Mouse (Mus musculus): ENCODE results near the gene Smg1. TPM values are rescaled to one million over a fixed set of nuclear protein-coding genes. Genes with fewer than 3 reads are reported as not detected.

Gene Smg1
- total and polyA plus RNA-seq, 3 experiments = 16.1 to 35.0 (median 29.2) TPM

GRCm38 (mm10) chr7:118259676-118260305 is 16.3 kb upstream of the Smg1 start:
- no peak overlapping the region for H3K27ac ChIP-seq (ENCODE audit: insufficient read depth, low read depth)
- peaks cover 0 to 6% of the 10 kb centered on the region in 2 experiments; a peak in 2 of 4 replicates for H3K4me1 ChIP-seq (ENCODE audit: control insufficient read depth in 1 of 2, insufficient read depth in 2 of 2)
- H3K4me3 ChIP-seq (replicated peaks in 1 of 3; ENCODE audit: low read depth in 2 of 3, low read length in 2 of 3, poor library complexity in 1 of 3) = no peak overlapping the region
- H3K9me3 ChIP-seq (replicated peaks; ENCODE audit: low read length) = no peaks in the 10 kb centered on the region
- TF ChIP-seq NRF1 (IDR thresholded peaks at IDR 0.05; ENCODE audit: low read depth, low read length) (no peak), POLR2AphosphoS2 (IDR thresholded peaks at IDR 0.05; ENCODE audit: low read depth, low read length) (no peak), JUN (IDR thresholded peaks at IDR 0.05; ENCODE audit: insufficient read depth, low read depth, low read length) (no peak), ZC3H11A (IDR thresholded peaks at IDR 0.05; ENCODE audit: low read depth, low read length) (no peak), MAZ (IDR thresholded peaks at IDR 0.05; ENCODE audit: low read depth, low read length) (no peak), RCOR1 (conservative IDR thresholded peaks at IDR 0.05; ENCODE audit: low read depth, low read length) (no peak), ZNF384 (IDR thresholded peaks at IDR 0.05; ENCODE audit: low read depth, low read length) (no peak), ZMIZ1 (IDR thresholded peaks at IDR 0.05; ENCODE audit: low read depth, low read length) (no peak), MAX (IDR thresholded peaks at IDR 0.05; ENCODE audit: low read length) (no peak), ETS1 (conservative IDR thresholded peaks at IDR 0.05; ENCODE audit: low read depth, low read length) (no peak), UBTF (IDR thresholded peaks at IDR 0.05; ENCODE audit: low read depth, low read length) (no peak), IRF4 (IDR thresholded peaks at IDR 0.05; ENCODE audit: low read depth, low read length) (no peak), TCF12 (IDR thresholded peaks at IDR 0.05; ENCODE audit: low read depth, low read length) (no peak), ZKSCAN1 (IDR thresholded peaks at IDR 0.05; ENCODE audit: borderline replicate concordance, low read depth, low read length) (no peak), MYC (IDR thresholded peaks at IDR 0.05; ENCODE audit: low read depth, low read length) (no peak), CTCF (conservative IDR thresholded peaks at IDR 0.05 in 1 of 2, IDR thresholded peaks at IDR 0.05 in 1 of 2; ENCODE audit: low read depth in 2 of 2, low read length in 2 of 2) (no peak), GABPA (IDR thresholded peaks at IDR 0.05; ENCODE audit: insufficient replicate concordance, low read depth, low read length) (no peak)
- dilution Hi-C loops (cut with MboI; ENCODE audit: extremely low pct_ligation_motif_present, extremely low pct_unique_long_range_greater_than_20kb, low sequenced_read_pairs) (no loop called here), in situ Hi-C loops (cut with MboI; ENCODE audit: low pct_ligation_motif_present, low pct_unique_long_range_greater_than_20kb, low sequenced_read_pairs) (no loop called here)
- no peak for DNase-seq (ENCODE audit: extremely low read depth)
- no peaks in the 10 kb centered on the region for H3K79me2 ChIP-seq (replicated peaks; ENCODE audit: control insufficient read depth, extremely low read depth, insufficient read depth, poor library complexity, severe bottlenecking)
- no peak overlapping the region for H3K9ac ChIP-seq (ENCODE audit: insufficient read depth, low read depth)
- H3K27me3 ChIP-seq (replicated peaks) = no peaks in the 10 kb centered on the region
- no peaks in the 10 kb centered on the region for H3K36me3 ChIP-seq (replicated peaks in 1 of 2; ENCODE audit: control insufficient read depth in 1 of 2, insufficient read depth in 1 of 2, low read length in 1 of 2)
- H3K4me2 ChIP-seq (ENCODE audit: insufficient read depth, low read depth, poor library complexity, severe bottlenecking) = no peak overlapping the region

GRCm38 (mm10) chr7:118258451-118258850 is 15.0 kb upstream of the Smg1 start:
- dilution Hi-C loops (cut with MboI; ENCODE audit: extremely low pct_ligation_motif_present, extremely low pct_unique_long_range_greater_than_20kb, low sequenced_read_pairs) (no loop called here), in situ Hi-C loops (cut with MboI; ENCODE audit: low pct_ligation_motif_present, low pct_unique_long_range_greater_than_20kb, low sequenced_read_pairs) (no loop called here)
- H3K27me3 ChIP-seq (replicated peaks) = no peaks in the 10 kb centered on the region
- H3K4me3 ChIP-seq (replicated peaks in 1 of 3; ENCODE audit: low read depth in 2 of 3, low read length in 2 of 3, poor library complexity in 1 of 3) = no peak overlapping the region
- no peaks in the 10 kb centered on the region for H3K9me3 ChIP-seq (replicated peaks; ENCODE audit: low read length)
- no peak for DNase-seq (ENCODE audit: extremely low read depth)
- no peak overlapping the region for H3K4me2 ChIP-seq (ENCODE audit: insufficient read depth, low read depth, poor library complexity, severe bottlenecking)
- H3K27ac ChIP-seq (ENCODE audit: insufficient read depth, low read depth) = no peak overlapping the region
- H3K36me3 ChIP-seq (replicated peaks in 1 of 2; ENCODE audit: control insufficient read depth in 1 of 2, insufficient read depth in 1 of 2, low read length in 1 of 2) = no peaks in the 10 kb centered on the region
- H3K79me2 ChIP-seq (replicated peaks; ENCODE audit: control insufficient read depth, extremely low read depth, insufficient read depth, poor library complexity, severe bottlenecking) = no peaks in the 10 kb centered on the region
- no peak overlapping the region for H3K9ac ChIP-seq (ENCODE audit: insufficient read depth, low read depth)
- peaks cover 0 to 17% of the 10 kb centered on the region in 2 experiments; a peak in 2 of 4 replicates for H3K4me1 ChIP-seq (ENCODE audit: control insufficient read depth in 1 of 2, insufficient read depth in 2 of 2)
- TF ChIP-seq MAZ (IDR thresholded peaks at IDR 0.05; ENCODE audit: low read depth, low read length) (no peak), POLR2A (IDR thresholded peaks at IDR 0.05; ENCODE audit: low read depth, low read length) (no peak), TBP (conservative IDR thresholded peaks at IDR 0.05; ENCODE audit: low read depth, low read length) (no peak), MXI1 (IDR thresholded peaks at IDR 0.05; ENCODE audit: low read depth, low read length) (no peak), PAX5 (IDR thresholded peaks at IDR 0.05; ENCODE audit: low read length) (no peak), CHD1 (IDR thresholded peaks at IDR 0.05; ENCODE audit: low read depth, low read length) (no peak), ETS1 (conservative IDR thresholded peaks at IDR 0.05; ENCODE audit: low read depth, low read length) (no peak), NRF1 (IDR thresholded peaks at IDR 0.05; ENCODE audit: low read depth, low read length) (no peak), MEF2A (IDR thresholded peaks at IDR 0.05; ENCODE audit: borderline replicate concordance, low read depth, low read length) (no peak)
